Mouse (Mus musculus) midbrain, embryonic 12.5 days (tissue): Measurements from ENCODE around the gene Baz2b. TPM values are rescaled to one million over a fixed set of nuclear protein-coding genes. Genes with fewer than 3 reads are reported as not detected.

Source experiments
- ATAC-seq: fragments of 200-750 bp; cut with Nextera tagmentation; 2 replicates; pipeline ENCODE4 v1.8.0; 2017; ENCODE audit warnings: low read depth, moderate TSS enrichment, moderate library complexity; ENCODE audit not compliant: low FRiP score
- H3K27ac ChIP-seq: fragments of 300-500 bp; sonication (generic); replicated peaks from 2 replicates; pipeline ENCODE4 v1.5.1; 2016; ENCODE audit warnings: mild to moderate bottlenecking
- H3K27me3 ChIP-seq: fragments of 300-500 bp; sonication (generic); 2 replicates; pipeline ENCODE4 v1.6.1; 2016; ENCODE audit warnings: mild to moderate bottlenecking
- H3K36me3 ChIP-seq: fragments of 300-500 bp; sonication (generic); 2 replicates; pipeline ENCODE4 v1.6.1; 2016
- H3K4me1 ChIP-seq: fragments of 300-500 bp; sonication (generic); 2 replicates; pipeline ENCODE4 v1.6.1; 2016
- H3K4me2 ChIP-seq: fragments of 300-500 bp; sonication (generic); replicated peaks from 2 replicates; pipeline ENCODE4 v1.6.1; 2016; ENCODE audit warnings: mild to moderate bottlenecking, moderate library complexity
- H3K4me3 ChIP-seq: fragments of 300-500 bp; sonication (generic); 2 replicates; pipeline ENCODE4 v1.5.1; 2016; ENCODE audit warnings: mild to moderate bottlenecking
- H3K9ac ChIP-seq: fragments of 300-500 bp; sonication (generic); replicated peaks from 2 replicates; pipeline ENCODE4 v1.6.1; 2016; ENCODE audit warnings: mild to moderate bottlenecking, moderate library complexity
- H3K9me3 ChIP-seq: fragments of 300-500 bp; sonication (generic); 2 replicates; pipeline ENCODE4 v1.6.1; 2016; ENCODE audit warnings: mild to moderate bottlenecking
- WGBS: fragments of 180-500 bp; shearing (Covaris S2); methylation state at CpG from one replicate; pipeline ENCODE4 v1.1.7; 2016; 5-methylcytosine and 5-hydroxymethylcytosine counted together
- polyA plus RNA-seq: library from polyadenylated mRNA; unstranded; fragments of >200 nt; fragmentation: Nextera tagmentation; extraction: Ambion mirVana; gene quantifications from 2 replicates; pipeline ENCODE4 v1.2.1, GENCODE M21; 2016

Gene Baz2b
- polyA plus RNA-seq, 1 experiment from 2014 or later = 86.9 TPM

GRCm38 (mm10) chr2:60126831-60127230 lies 82.8 kb downstream of the Baz2b start:
- peak overlapping the region; percentile 63; the same call in 1 of the 2 replicates for H3K27ac ChIP-seq
- peak overlapping the region; percentile 51 for H3K4me2 ChIP-seq
- no peaks in the 10 kb centered on the region for H3K9me3 ChIP-seq
- peak; percentile 51 for ATAC-seq
- no peaks in the 10 kb centered on the region for H3K27me3 ChIP-seq
- H3K9ac ChIP-seq = no peak overlapping the region; the same call in 1 of the 2 replicates
- H3K4me1 ChIP-seq = peaks cover 17% of the 10 kb centered on the region
- WGBS = 5% methylated on average over 7 of the region's 7 CpGs
- no peaks in the 10 kb centered on the region for H3K36me3 ChIP-seq
- peak overlapping the region; percentile 31 for H3K4me3 ChIP-seq

- 6% methylated on average over 8 of the region's 8 CpGs for WGBS
- Histone ChIP-seq H3K27me3 (no peaks in the 10 kb centered on the region), H3K27ac (peak overlapping the region; percentile 100; the same call in 1 of the 2 replicates)
These were observed 83.3 kb downstream of the Baz2b start for GRCm38 (mm10) chr2:60126292-60126691.

GRCm38 (mm10) chr2:60125049-60126004 lies 84.3 kb downstream of the Baz2b start:
- ATAC-seq = peak; percentile 71
- Histone ChIP-seq H3K4me1 (peaks cover 27% of the 10 kb centered on the region), H3K27me3 (no peaks in the 10 kb centered on the region), H3K4me2 (peak overlapping the region; percentile 51), H3K4me3 (peak overlapping the region; percentile 92), H3K9me3 (no peaks in the 10 kb centered on the region), H3K36me3 (no peaks in the 10 kb centered on the region), H3K9ac (peak overlapping the region; percentile 99), H3K27ac (peak overlapping the region; percentile 100)
- WGBS = 1% methylated on average over 38 of the region's 83 CpGs

More at GRCm38 (mm10) chr2:60126292-60126691, 83.3 kb downstream of the Baz2b start:
- Histone ChIP-seq H3K4me1 (peaks cover 21% of the 10 kb centered on the region), H3K4me3 (peak overlapping the region; percentile 92), H3K4me2 (peak overlapping the region; percentile 51), H3K9ac (peak overlapping the region; percentile 99; the same call in 1 of the 2 replicates), H3K36me3 (no peaks in the 10 kb centered on the region), H3K9me3 (no peaks in the 10 kb centered on the region)
- no peak for ATAC-seq

GRCm38 (mm10) chr2:60124648-60125048 lies 85.0 kb downstream of the Baz2b start:
- peak overlapping the region; percentile 99 for H3K9ac ChIP-seq
- no peaks in the 10 kb centered on the region for H3K27me3 ChIP-seq
- peaks cover 32% of the 10 kb centered on the region for H3K4me1 ChIP-seq
- H3K36me3 ChIP-seq = no peaks in the 10 kb centered on the region
- peak overlapping the region; percentile 92 for H3K4me3 ChIP-seq
- peak overlapping the region; percentile 100 for H3K27ac ChIP-seq
- peak overlapping the region; percentile 51 for H3K4me2 ChIP-seq
- 0% methylated on average over 14 of the region's 47 CpGs for WGBS
- peak; percentile 79 for ATAC-seq
- H3K9me3 ChIP-seq = no peaks in the 10 kb centered on the region

- Histone ChIP-seq H3K27me3 (no peaks in the 10 kb centered on the region), H3K36me3 (no peaks in the 10 kb centered on the region), H3K4me3 (peak overlapping the region; percentile 92), H3K9ac (peak overlapping the region; percentile 99), H3K4me1 (peaks cover 34% of the 10 kb centered on the region), H3K27ac (peak overlapping the region; percentile 100), H3K9me3 (no peaks in the 10 kb centered on the region), H3K4me2 (peak overlapping the region; percentile 51)
- no peak for ATAC-seq
- 5% methylated on average over 13 of the region's 13 CpGs for WGBS
These were observed 85.6 kb downstream of the Baz2b start for GRCm38 (mm10) chr2:60123911-60124647.

- H3K4me1 ChIP-seq = peaks cover 40% of the 10 kb centered on the region
- WGBS = 30% methylated on average over 6 of the region's 6 CpGs
- no peaks in the 10 kb centered on the region for H3K27me3 ChIP-seq
- no peak for ATAC-seq
- H3K4me3 ChIP-seq = peak overlapping the region; percentile 29
- peak overlapping the region; percentile 46; the same call in 1 of the 2 replicates for H3K27ac ChIP-seq
- H3K9ac ChIP-seq = 0 out of 2 replicates have a peak overlapping the region, but pooled peaks have one; percentile 28
- no peaks in the 10 kb centered on the region for H3K9me3 ChIP-seq
- H3K4me2 ChIP-seq = peak overlapping the region; percentile 49
- H3K36me3 ChIP-seq = no peaks in the 10 kb centered on the region
These were observed 86.4 kb downstream of the Baz2b start for GRCm38 (mm10) chr2:60123061-60123874.

- Histone ChIP-seq H3K27me3 (no peaks in the 10 kb centered on the region), H3K4me2 (peak overlapping the region; percentile 39), H3K4me3 (peak overlapping the region; percentile 19; the same call in 1 of the 2 replicates), H3K9ac (no peak overlapping the region), H3K36me3 (no peaks in the 10 kb centered on the region), H3K9me3 (no peaks in the 10 kb centered on the region), H3K4me1 (peaks cover 46% of the 10 kb centered on the region), H3K27ac (peak overlapping the region; percentile 63)
- ATAC-seq = no peak
- 25% methylated on average over 2 of the region's 2 CpGs for WGBS
These were observed 87.5 kb downstream of the Baz2b start for GRCm38 (mm10) chr2:60122188-60122587.

GRCm38 (mm10) chr2:60120681-60121080 lies 89.0 kb downstream of the Baz2b start:
- Histone ChIP-seq H3K4me1 (peaks cover 52% of the 10 kb centered on the region), H3K9ac (no peak overlapping the region), H3K4me2 (no peak overlapping the region), H3K9me3 (no peaks in the 10 kb centered on the region), H3K4me3 (no peak overlapping the region), H3K27ac (no peak overlapping the region), H3K27me3 (no peaks in the 10 kb centered on the region), H3K36me3 (no peaks in the 10 kb centered on the region)
- 73% methylated on average over 2 of the region's 2 CpGs for WGBS
- no peak for ATAC-seq

GRCm38 (mm10) chr2:60118684-60119558 lies 90.7 kb downstream of the Baz2b start:
- H3K36me3 ChIP-seq = no peaks in the 10 kb centered on the region
- peak; percentile 24; the same call in 1 of the 2 replicates for ATAC-seq
- no peaks in the 10 kb centered on the region for H3K27me3 ChIP-seq
- H3K4me2 ChIP-seq = peak overlapping the region; percentile 34
- H3K9me3 ChIP-seq = no peaks in the 10 kb centered on the region
- no peak overlapping the region for H3K4me3 ChIP-seq
- WGBS = 35% methylated on average over 10 of the region's 10 CpGs
- H3K9ac ChIP-seq = no peak overlapping the region
- H3K27ac ChIP-seq = peak overlapping the region; percentile 60
- H3K4me1 ChIP-seq = peaks cover 56% of the 10 kb centered on the region

GRCm38 (mm10) chr2:60117867-60118266 lies 91.8 kb downstream of the Baz2b start:
- WGBS = 70% methylated on average over 9 of the region's 9 CpGs
- Histone ChIP-seq H3K4me1 (peaks cover 58% of the 10 kb centered on the region), H3K4me2 (no peak overlapping the region), H3K27ac (0 out of 2 replicates have a peak overlapping the region, but pooled peaks have one; percentile 17), H3K4me3 (no peak overlapping the region), H3K9me3 (no peaks in the 10 kb centered on the region), H3K9ac (no peak overlapping the region), H3K27me3 (no peaks in the 10 kb centered on the region), H3K36me3 (no peaks in the 10 kb centered on the region)
- no peak for ATAC-seq
